Mouse (Mus musculus): ENCODE results near the gene Trmt2b. TPM values are rescaled to one million over a fixed set of nuclear protein-coding genes. Genes with fewer than 3 reads are reported as not detected.
"Not testable (repeated sequence)": the region's sequence is repeated elsewhere in the genome, so short reads cannot be mapped to it uniquely, and the experiment has no call there.

Trmt2b gene
- polyA plus RNA-seq, 1 experiment = 20.1 TPM

GRCm38 (mm10) chrX:134221856-134222255 lies 54.9 kb downstream of the Trmt2b start, which contains the start of gene Nox1:
Gene Nox1, minus strand, starts transcription at chrX:134221956.
- H3K4me1 ChIP-seq (ENCODE audit: control insufficient read depth, insufficient read depth, low read length) = no peaks in the 10 kb centered on the region
- DNase-seq = peak; percentile 0
- 57% methylated on average over 4 of the region's 4 CpGs for WGBS
- no peaks in the 10 kb centered on the region; the same call in 1 of the 2 replicates for H3K36me3 ChIP-seq (ENCODE audit: control insufficient read depth, insufficient read depth, low read length)
- H3K4me3 ChIP-seq (ENCODE audit: insufficient read depth, low read depth, low read length) = no peak within 1 kb of the TSS
- no peak for TF ChIP-seq POLR2A (IDR thresholded peaks at IDR 0.05; ENCODE audit: low read depth, low read length)
- no peak for TF ChIP-seq CTCF (conservative IDR thresholded peaks at IDR 0.05; ENCODE audit: insufficient read depth, insufficient read length, low read depth, low read length)
- no peaks in the 10 kb centered on the region for H3K27me3 ChIP-seq (replicated peaks; ENCODE audit: control insufficient read depth, insufficient read depth, low read length)
- no peak within 1 kb of the TSS for H3K27ac ChIP-seq (ENCODE audit: insufficient read depth, low read depth, low read length)

GRCm38 (mm10) chrX:134220618-134221017 lies 56.2 kb downstream of the Trmt2b start:
- Histone ChIP-seq H3K36me3 (ENCODE audit: control insufficient read depth, insufficient read depth, low read length) (no peaks in the 10 kb centered on the region; the same call in 1 of the 2 replicates), H3K27me3 (replicated peaks; ENCODE audit: control insufficient read depth, insufficient read depth, low read length) (no peaks in the 10 kb centered on the region), H3K27ac (ENCODE audit: insufficient read depth, low read depth, low read length) (no peak overlapping the region), H3K4me1 (ENCODE audit: control insufficient read depth, insufficient read depth, low read length) (no peaks in the 10 kb centered on the region), H3K4me3 (ENCODE audit: insufficient read depth, low read depth, low read length) (no peak overlapping the region)
- no peak for DNase-seq
- 63% methylated on average over 3 of the region's 3 CpGs for WGBS
- TF ChIP-seq POLR2A (IDR thresholded peaks at IDR 0.05; ENCODE audit: low read depth, low read length) (no peak), CTCF (conservative IDR thresholded peaks at IDR 0.05; ENCODE audit: insufficient read depth, insufficient read length, low read depth, low read length) (no peak)

- H3K27ac ChIP-seq (ENCODE audit: insufficient read depth, low read depth, low read length) = no peak overlapping the region
- H3K4me1 ChIP-seq (ENCODE audit: control insufficient read depth, insufficient read depth, low read length) = no peaks in the 10 kb centered on the region
- WGBS = 83% methylated on average over 4 of the region's 4 CpGs
- H3K36me3 ChIP-seq (ENCODE audit: control insufficient read depth, insufficient read depth, low read length) = no peaks in the 10 kb centered on the region
- H3K4me3 ChIP-seq (ENCODE audit: insufficient read depth, low read depth, low read length) = no peak overlapping the region
- no peak for DNase-seq
- TF ChIP-seq POLR2A (IDR thresholded peaks at IDR 0.05; ENCODE audit: low read depth, low read length) = no peak
- TF ChIP-seq CTCF (conservative IDR thresholded peaks at IDR 0.05; ENCODE audit: insufficient read depth, insufficient read length, low read depth, low read length) = no peak
- no peaks in the 10 kb centered on the region for H3K27me3 ChIP-seq (replicated peaks; ENCODE audit: control insufficient read depth, insufficient read depth, low read length)
Measured at GRCm38 (mm10) chrX:134218161-134218560, 58.6 kb downstream of the Trmt2b start.

GRCm38 (mm10) chrX:134211151-134211642 lies 65.6 kb downstream of the Trmt2b start:
- 96% methylated on average over 7 of the region's 7 CpGs for WGBS
- H3K4me3 ChIP-seq (ENCODE audit: insufficient read depth, low read depth, low read length) = no peak overlapping the region
- no peaks in the 10 kb centered on the region for H3K4me1 ChIP-seq (ENCODE audit: control insufficient read depth, insufficient read depth, low read length)
- H3K27me3 ChIP-seq (replicated peaks; ENCODE audit: control insufficient read depth, insufficient read depth, low read length) = no peaks in the 10 kb centered on the region
- H3K27ac ChIP-seq (ENCODE audit: insufficient read depth, low read depth, low read length) = no peak overlapping the region
- H3K36me3 ChIP-seq (ENCODE audit: control insufficient read depth, insufficient read depth, low read length) = no peaks in the 10 kb centered on the region
- no peak for DNase-seq
- TF ChIP-seq POLR2A (IDR thresholded peaks at IDR 0.05; ENCODE audit: low read depth, low read length) (no peak), CTCF (conservative IDR thresholded peaks at IDR 0.05; ENCODE audit: insufficient read depth, insufficient read length, low read depth, low read length) (no peak)

GRCm38 (mm10) chrX:134208491-134208890 lies 68.3 kb downstream of the Trmt2b start:
- WGBS = 90% methylated on average over 2 of the region's 2 CpGs

GRCm38 (mm10) chrX:134187201-134187600 lies 89.6 kb downstream of the Trmt2b start, which contains the start of gene Arl13a:
Gene Arl13a, plus strand, starts transcription at chrX:134187501.
- H3K27me3 ChIP-seq (replicated peaks; ENCODE audit: control insufficient read depth, insufficient read depth, low read length); DNase-seq; H3K27ac ChIP-seq (ENCODE audit: insufficient read depth, low read depth, low read length); H3K4me1 ChIP-seq (ENCODE audit: control insufficient read depth, insufficient read depth, low read length); H3K4me3 ChIP-seq (ENCODE audit: insufficient read depth, low read depth, low read length); H3K36me3 ChIP-seq (ENCODE audit: control insufficient read depth, insufficient read depth, low read length): not testable (repeated sequence)
- 96% methylated on average over 9 of the region's 9 CpGs for WGBS

More at GRCm38 (mm10) chrX:134208491-134208890, 68.3 kb downstream of the Trmt2b start:
- TF ChIP-seq CTCF (conservative IDR thresholded peaks at IDR 0.05; ENCODE audit: insufficient read depth, insufficient read length, low read depth, low read length) (no peak), POLR2A (IDR thresholded peaks at IDR 0.05; ENCODE audit: low read depth, low read length) (no peak)
- Histone ChIP-seq H3K4me1 (ENCODE audit: control insufficient read depth, insufficient read depth, low read length) (no peaks in the 10 kb centered on the region), H3K4me3 (ENCODE audit: insufficient read depth, low read depth, low read length) (no peak overlapping the region), H3K27ac (ENCODE audit: insufficient read depth, low read depth, low read length) (no peak overlapping the region), H3K27me3 (replicated peaks; ENCODE audit: control insufficient read depth, insufficient read depth, low read length) (no peaks in the 10 kb centered on the region), H3K36me3 (ENCODE audit: control insufficient read depth, insufficient read depth, low read length) (no peaks in the 10 kb centered on the region)
- no peak for DNase-seq

GRCm38 (mm10) chrX:134174699-134175098 lies 102.1 kb downstream of the Trmt2b start:
- Histone ChIP-seq H3K36me3 (ENCODE audit: control insufficient read depth, insufficient read depth, low read length) (no peaks in the 10 kb centered on the region), H3K27me3 (replicated peaks; ENCODE audit: control insufficient read depth, insufficient read depth, low read length) (no peaks in the 10 kb centered on the region), H3K4me3 (ENCODE audit: insufficient read depth, low read depth, low read length) (no peak overlapping the region), H3K27ac (ENCODE audit: insufficient read depth, low read depth, low read length) (no peak overlapping the region), H3K4me1 (ENCODE audit: control insufficient read depth, insufficient read depth, low read length) (no peaks in the 10 kb centered on the region)
- TF ChIP-seq CTCF (conservative IDR thresholded peaks at IDR 0.05; ENCODE audit: insufficient read depth, insufficient read length, low read depth, low read length) (no peak), POLR2A (IDR thresholded peaks at IDR 0.05; ENCODE audit: low read depth, low read length) (no peak)
- WGBS = 100% methylated on average over 1 of the region's 1 CpGs
- no peak for DNase-seq

Other genes starting within 250 kb of the Trmt2b start
- gene Cstf2, start 217.8 kb downstream of the Trmt2b start, polyA plus RNA-seq (2012; rRNA removed) = 8.6 and 9.6 TPM in 2 replicates
- 0.56 and 0.67 TPM in 2 replicates for gene Xkrx, start 114.9 kb downstream of the Trmt2b start, polyA plus RNA-seq (2012; rRNA removed)
- gene Arl13a, start 89.5 kb downstream of the Trmt2b start, polyA plus RNA-seq (2012; rRNA removed) = not detected in 2 replicates
- gene Nox1, start 55.0 kb downstream of the Trmt2b start, polyA plus RNA-seq (2012; rRNA removed) = 0.05 and 0.14 TPM in 2 replicates
- 3.8 and 4.8 TPM in 2 replicates for gene Tmem35a, start 18.2 kb upstream of the Trmt2b start, polyA plus RNA-seq (2012; rRNA removed)
- 0.09 and 0.23 TPM in 2 replicates for gene Cenpi, start 31.1 kb upstream of the Trmt2b start, polyA plus RNA-seq (2012; rRNA removed)
- 0.09 and 0.19 TPM in 2 replicates for gene Drp2, start 127.6 kb upstream of the Trmt2b start, polyA plus RNA-seq (2012; rRNA removed)
- 0.05 TPM in 1 of 2 replicates, not detected in the other for gene Taf7l, start 199.5 kb upstream of the Trmt2b start, polyA plus RNA-seq (2012; rRNA removed)

Data from kidney, adult 2 months (tissue).